Mouse (Mus musculus) stomach, postnatal 0 days (tissue): ENCODE data around the gene Fbxo8.

Experiments
- CTCF ChIP-seq: IDR thresholded peaks from 2 replicates; pipeline ENCODE4 v1.5.1; 2016; ENCODE audit warnings: antibody characterized with exemption, low read depth, mild to moderate bottlenecking, moderate library complexity
- EP300 ChIP-seq: optimal IDR thresholded peaks from 2 replicates; pipeline ENCODE3; 2016; ENCODE audit warnings: antibody characterized with exemption

DNA sequence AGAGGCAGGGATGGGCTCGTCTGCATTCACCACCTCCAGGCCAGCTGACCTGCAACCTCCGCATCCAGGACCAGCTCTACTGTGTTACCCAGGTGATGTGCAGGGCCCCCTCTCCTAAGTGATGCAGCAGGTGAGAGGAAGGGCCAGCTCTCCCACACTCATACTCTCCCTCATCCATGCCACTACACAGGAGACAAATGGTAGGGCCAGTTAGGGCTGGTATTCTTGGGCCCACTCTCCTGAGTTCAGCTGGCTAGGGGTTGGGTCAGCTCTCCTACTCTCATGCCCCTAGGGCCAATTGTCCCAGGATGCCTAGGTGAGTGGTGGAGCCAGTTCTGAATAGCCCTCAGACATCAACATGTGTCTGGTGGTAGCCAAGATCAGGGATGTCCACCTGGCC lies 30.6 kb upstream of the Fbxo8 start:
- no peak for TF ChIP-seq CTCF
- TF ChIP-seq EP300: no peak
